Mouse (Mus musculus) thymus, adult 2 months (tissue): ENCODE data around the gene Dhcr24. TPM values are rescaled to one million over a fixed set of nuclear protein-coding genes. Genes with fewer than 3 reads are reported as not detected.

ENCODE experiments used
- DNase-seq: peaks from one replicate; pipeline ENCODE4 v3.0.0; 2021
- H3K27ac ChIP-seq: fragments of 200-500 bp; 2 replicates; pipeline ENCODE4 v1.5.1; 2012; ENCODE audit warnings: low read length, control low read depth; ENCODE audit not compliant: control insufficient read depth, insufficient read depth
- H3K27me3 ChIP-seq: fragments of 200-500 bp; 2 replicates; pipeline ENCODE4 v1.6.1; 2012; ENCODE audit warnings: mild to moderate bottlenecking, low read length, moderate library complexity, mixed read lengths; ENCODE audit not compliant: control insufficient read depth, insufficient read depth
- H3K36me3 ChIP-seq: fragments of 200-500 bp; 2 replicates; pipeline ENCODE4 v1.6.1; 2012; ENCODE audit warnings: mild to moderate bottlenecking, low read length, moderate library complexity; ENCODE audit not compliant: control insufficient read depth, insufficient read depth
- H3K4me1 ChIP-seq: fragments of 200-500 bp; replicated peaks from 2 replicates; pipeline ENCODE4 v1.6.1; 2012; ENCODE audit warnings: low read length; ENCODE audit not compliant: control insufficient read depth, insufficient read depth
- H3K4me3 ChIP-seq: fragments of 200-500 bp; 2 replicates; pipeline ENCODE4 v1.5.1; 2012; ENCODE audit warnings: mild to moderate bottlenecking, low read length, control low read depth, moderate library complexity; ENCODE audit not compliant: control insufficient read depth, insufficient read depth
- CTCF ChIP-seq: fragments of 200-500 bp; IDR thresholded peaks from 2 replicates; pipeline ENCODE4 v1.5.1; 2012; ENCODE audit warnings: mild to moderate bottlenecking, control low read depth, low read length, moderate library complexity, borderline replicate concordance; ENCODE audit not compliant: control insufficient read depth, poor library complexity, insufficient read depth; ENCODE audit errors: extremely low read depth
- POLR2A ChIP-seq: fragments of 200-500 bp; IDR thresholded peaks from 2 replicates; pipeline ENCODE4 v1.6.1; 2012; ENCODE audit warnings: mild to moderate bottlenecking, low read length, control low read depth, moderate library complexity; ENCODE audit not compliant: control insufficient read depth, poor library complexity, insufficient read depth; ENCODE audit errors: extremely low read depth
- WGBS: fragments of 180-500 bp; shearing (Covaris S2); methylation state at CpG from one replicate; pipeline ENCODE4 v1.1.7; 2018; 5-methylcytosine and 5-hydroxymethylcytosine counted together
- polyA plus RNA-seq: library from polyadenylated mRNA; depleted of rRNA; stranded (reverse); fragments of >200 nt; gene quantifications from 2 replicates; pipeline ENCODE4 v1.2.3, GENCODE M21; 2012

The Dhcr24 gene
- polyA plus RNA-seq, 1 experiment = 80.0 TPM

GRCm38 (mm10) chr4:106571081-106571724 lies 10.4 kb downstream of the Dhcr24 start:
- H3K4me1 ChIP-seq = peaks cover 10% of the 10 kb centered on the region
- H3K27ac ChIP-seq = no peak overlapping the region
- no peak overlapping the region for H3K4me3 ChIP-seq
- 90% methylated on average over 11 of the region's 11 CpGs for WGBS
- H3K36me3 ChIP-seq = peaks cover 33% of the 10 kb centered on the region
- TF ChIP-seq CTCF (no peak), POLR2A (no peak)
- DNase-seq = no peak
- no peaks in the 10 kb centered on the region for H3K27me3 ChIP-seq

- peaks cover 23% of the 10 kb centered on the region for H3K4me1 ChIP-seq
- H3K27me3 ChIP-seq = no peaks in the 10 kb centered on the region
- no peak for DNase-seq
- 42% methylated on average over 8 of the region's 8 CpGs for WGBS
- no peak overlapping the region for H3K27ac ChIP-seq
- H3K4me3 ChIP-seq = no peak overlapping the region
- no peak for TF ChIP-seq CTCF
- TF ChIP-seq POLR2A = no peak
- peaks cover 32% of the 10 kb centered on the region for H3K36me3 ChIP-seq
Measured at GRCm38 (mm10) chr4:106575022-106575421, 14.2 kb downstream of the Dhcr24 start.

GRCm38 (mm10) chr4:106577511-106577910 lies 16.7 kb downstream of the Dhcr24 start:
- 96% methylated on average over 7 of the region's 7 CpGs for WGBS
- DNase-seq = no peak
- Histone ChIP-seq H3K4me1 (peaks cover 35% of the 10 kb centered on the region), H3K36me3 (peaks cover 27% of the 10 kb centered on the region), H3K27me3 (no peaks in the 10 kb centered on the region), H3K4me3 (no peak overlapping the region), H3K27ac (no peak overlapping the region)
- no peak for TF ChIP-seq CTCF
- TF ChIP-seq POLR2A = no peak

- TF ChIP-seq CTCF (no peak), POLR2A (no peak)
- Histone ChIP-seq H3K27me3 (no peaks in the 10 kb centered on the region), H3K27ac (no peak overlapping the region), H3K36me3 (peaks cover 23% of the 10 kb centered on the region), H3K4me1 (peaks cover 23% of the 10 kb centered on the region), H3K4me3 (no peak overlapping the region)
- DNase-seq = no peak
- 94% methylated on average over 14 of the region's 14 CpGs for WGBS
Measured at GRCm38 (mm10) chr4:106581176-106581864, 20.5 kb downstream of the Dhcr24 start.

- WGBS = 97% methylated on average over 15 of the region's 15 CpGs
- TF ChIP-seq CTCF (no peak), POLR2A (no peak)
- H3K27ac ChIP-seq = no peak overlapping the region
- no peak for DNase-seq
- no peak overlapping the region for H3K4me3 ChIP-seq
- peaks cover 28% of the 10 kb centered on the region for H3K36me3 ChIP-seq
- H3K27me3 ChIP-seq = no peaks in the 10 kb centered on the region
- peaks cover 18% of the 10 kb centered on the region for H3K4me1 ChIP-seq
Measured at GRCm38 (mm10) chr4:106581865-106582204, 21.0 kb downstream of the Dhcr24 start.

- no peak for DNase-seq
- Histone ChIP-seq H3K27me3 (no peaks in the 10 kb centered on the region), H3K4me1 (peaks cover 16% of the 10 kb centered on the region), H3K27ac (no peak overlapping the region), H3K36me3 (peaks cover 35% of the 10 kb centered on the region), H3K4me3 (no peak overlapping the region)
- WGBS = 97% methylated on average over 12 of the region's 12 CpGs
- TF ChIP-seq POLR2A (no peak), CTCF (no peak)
Measured at GRCm38 (mm10) chr4:106582428-106583153, 21.8 kb downstream of the Dhcr24 start.

- 90% methylated on average over 4 of the region's 4 CpGs for WGBS
- H3K4me3 ChIP-seq = no peak overlapping the region
- DNase-seq = no peak
- peaks cover 31% of the 10 kb centered on the region for H3K36me3 ChIP-seq
- no peak overlapping the region for H3K27ac ChIP-seq
- TF ChIP-seq POLR2A (no peak), CTCF (no peak)
- peaks cover 14% of the 10 kb centered on the region for H3K4me1 ChIP-seq
- H3K27me3 ChIP-seq = no peaks in the 10 kb centered on the region
Measured at GRCm38 (mm10) chr4:106584665-106585064, 23.8 kb downstream of the Dhcr24 start.
